Mouse (Mus musculus) limb, embryonic 11.5 days (tissue): Measurements from ENCODE around the gene Tdpoz2. TPM values are rescaled to one million over a fixed set of nuclear protein-coding genes. Genes with fewer than 3 reads are reported as not detected.
A peak's percentile ranks its signal among the peaks of the same experiment; 100 is the strongest.
"Not testable (repeated sequence)": the region's sequence is repeated elsewhere in the genome, so short reads cannot be mapped to it uniquely, and the experiment has no call there.

Source experiments
- ATAC-seq: fragments of 200-750 bp; cut with Nextera tagmentation; 2 replicates; pipeline ENCODE4 v1.8.0; 2017; ENCODE audit warnings: low read depth; ENCODE audit not compliant: insufficient number of reproducible peaks, low FRiP score, low TSS enrichment
- DNase-seq: peaks from one replicate; pipeline ENCODE4 v3.0.0-alpha.2; 2015; ENCODE audit warnings: low spot score
- H3K27ac ChIP-seq: fragments of 300-500 bp; sonication (generic); replicated peaks from 2 replicates; pipeline ENCODE4 v1.5.1; 2014; ENCODE audit warnings: low read depth, mild to moderate bottlenecking, low read length
- H3K27me3 ChIP-seq: fragments of 300-500 bp; sonication (generic); 2 replicates; pipeline ENCODE4 v1.6.1; 2014; ENCODE audit warnings: mild to moderate bottlenecking, low read length, mixed read lengths; ENCODE audit not compliant: control insufficient read depth, insufficient read depth
- H3K36me3 ChIP-seq: fragments of 300-500 bp; sonication (generic); 2 replicates; pipeline ENCODE4 v1.6.1; 2014; ENCODE audit warnings: mild to moderate bottlenecking, low read length, moderate library complexity, mixed read lengths; ENCODE audit not compliant: control insufficient read depth, insufficient read depth
- H3K4me1 ChIP-seq: fragments of 300-500 bp; sonication (generic); 2 replicates; pipeline ENCODE4 v1.6.1; 2014; ENCODE audit warnings: low read length, mixed read lengths; ENCODE audit not compliant: control insufficient read depth, insufficient read depth
- H3K4me2 ChIP-seq: fragments of 300-500 bp; sonication (generic); 2 replicates; pipeline ENCODE4 v1.6.1; 2014; ENCODE audit warnings: low read depth, mild to moderate bottlenecking, moderate library complexity; ENCODE audit not compliant: severe bottlenecking
- H3K4me3 ChIP-seq: fragments of 300-500 bp; sonication (generic); 2 replicates; pipeline ENCODE4 v1.5.1; 2014; ENCODE audit warnings: low read depth, low read length
- H3K9ac ChIP-seq: fragments of 300-500 bp; sonication (generic); 2 replicates; pipeline ENCODE4 v1.6.1; 2014; ENCODE audit warnings: mild to moderate bottlenecking, low read length
- H3K9me3 ChIP-seq: fragments of 300-500 bp; sonication (generic); 2 replicates; pipeline ENCODE4 v1.6.1; 2016; ENCODE audit warnings: low read length; ENCODE audit not compliant: control insufficient read depth
- WGBS: fragments of 180-500 bp; shearing (Covaris S2); extraction: QIAGEN DNeasy Blood & Tissue Kit; methylation state at CpG from one replicate; pipeline ENCODE4 v1.1.7; 2014; 5-methylcytosine and 5-hydroxymethylcytosine counted together
- polyA plus RNA-seq: library from polyadenylated mRNA; unstranded; fragments of >200 nt; fragmentation: Nextera tagmentation; extraction: Ambion mirVana; gene quantifications from 2 replicates; pipeline ENCODE4 v1.2.1, GENCODE M21; 2014

Tdpoz2 gene
- polyA plus RNA-seq = not detected in 2 replicates

DNA sequence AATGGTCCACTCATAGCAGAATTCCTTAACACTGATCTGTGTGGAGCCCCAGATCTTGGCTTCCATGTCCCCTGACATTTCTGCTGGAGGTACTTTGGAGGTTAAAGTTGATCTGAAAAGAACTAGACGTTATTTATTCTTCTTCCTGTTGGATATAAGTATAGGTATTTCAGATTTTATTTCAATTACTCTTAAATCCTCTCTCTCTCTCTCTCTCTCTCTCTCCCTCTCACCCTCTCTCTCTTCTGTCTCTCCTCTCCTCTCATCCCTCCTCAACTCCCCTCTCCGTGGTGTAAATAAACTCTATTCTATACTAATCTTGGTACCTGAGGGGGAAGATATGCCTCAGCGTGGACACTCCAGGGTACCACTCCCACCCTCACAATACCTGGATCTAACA, at the start of gene Tdpoz2:
Gene Tdpoz2, minus strand, starts transcription at position 101 of the 400 bp plus-strand sequence.
- Histone ChIP-seq H3K9ac (no peak within 1 kb of the TSS), H3K9me3 (no peaks in the 10 kb centered on the region), H3K36me3 (no peaks in the 10 kb centered on the region), H3K4me2 (no peak within 1 kb of the TSS), H3K4me1 (no peaks in the 10 kb centered on the region), H3K27ac (no peak within 1 kb of the TSS), H3K27me3 (no peaks in the 10 kb centered on the region), H3K4me3 (no peak within 1 kb of the TSS)
- WGBS = 87% methylated on average over 3 of the region's 3 CpGs
- no peak for ATAC-seq
- no peak for DNase-seq

DNA sequence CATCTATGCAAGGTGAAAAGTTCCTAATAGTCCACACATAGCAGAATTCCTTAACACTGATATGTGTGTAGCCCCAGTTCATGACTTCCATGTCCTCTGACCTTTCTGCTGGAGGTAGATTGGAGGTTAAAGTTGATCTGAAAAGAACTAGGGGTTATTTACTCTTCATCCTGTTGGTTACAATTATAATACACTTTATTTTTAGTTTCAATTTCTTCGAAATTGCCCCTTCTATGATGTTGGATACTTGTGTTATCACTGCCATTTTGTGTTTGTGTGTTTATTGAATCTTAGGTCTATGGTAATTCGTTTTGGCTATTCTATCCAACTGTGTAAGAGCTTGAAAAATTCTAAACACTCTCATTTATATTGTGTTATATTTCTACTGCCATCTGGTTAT, 40.5 kb upstream of the Tdpoz2 start, which contains the start of gene Gm37596:
Gene Gm37596, minus strand, starts transcription at position 101 of the 400 bp plus-strand sequence.
- H3K36me3 ChIP-seq, H3K9ac ChIP-seq, DNase-seq, H3K27ac ChIP-seq, H3K4me2 ChIP-seq, H3K4me1 ChIP-seq, H3K9me3 ChIP-seq, ATAC-seq, H3K27me3 ChIP-seq, H3K4me3 ChIP-seq: not testable (repeated sequence)
- 85% methylated on average over 1 of the region's 2 CpGs for WGBS

DNA sequence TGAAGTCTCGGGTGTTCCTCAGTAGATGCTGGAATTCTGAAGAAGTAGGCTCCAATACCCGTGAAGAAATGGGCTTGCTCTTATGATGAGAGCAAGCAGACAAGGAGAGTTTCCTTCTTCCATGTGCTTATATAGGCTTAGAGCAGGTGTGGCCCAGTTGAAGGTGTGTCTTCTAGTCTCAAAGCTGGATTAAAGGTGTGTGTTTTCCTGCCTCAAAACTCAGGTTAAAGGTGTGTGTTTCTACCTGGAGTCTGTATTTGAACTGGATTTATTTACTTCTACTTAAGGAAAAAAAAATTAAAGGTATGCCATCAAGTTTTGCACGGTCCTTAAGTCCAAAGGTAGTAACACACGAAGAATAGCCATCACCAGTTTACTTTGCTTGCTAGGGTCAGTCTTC, 23.7 kb upstream of the Tdpoz2 start, which contains the start of gene Tdpoz1:
Gene Tdpoz1, minus strand, starts transcription at position 101 of the 400 bp plus-strand sequence.
- not testable (repeated sequence) for H3K36me3 ChIP-seq, H3K4me1 ChIP-seq, H3K27me3 ChIP-seq, DNase-seq, H3K27ac ChIP-seq, H3K9ac ChIP-seq, H3K4me2 ChIP-seq, H3K9me3 ChIP-seq, H3K4me3 ChIP-seq, ATAC-seq
- WGBS = 93% methylated on average over 2 of the region's 4 CpGs

DNA sequence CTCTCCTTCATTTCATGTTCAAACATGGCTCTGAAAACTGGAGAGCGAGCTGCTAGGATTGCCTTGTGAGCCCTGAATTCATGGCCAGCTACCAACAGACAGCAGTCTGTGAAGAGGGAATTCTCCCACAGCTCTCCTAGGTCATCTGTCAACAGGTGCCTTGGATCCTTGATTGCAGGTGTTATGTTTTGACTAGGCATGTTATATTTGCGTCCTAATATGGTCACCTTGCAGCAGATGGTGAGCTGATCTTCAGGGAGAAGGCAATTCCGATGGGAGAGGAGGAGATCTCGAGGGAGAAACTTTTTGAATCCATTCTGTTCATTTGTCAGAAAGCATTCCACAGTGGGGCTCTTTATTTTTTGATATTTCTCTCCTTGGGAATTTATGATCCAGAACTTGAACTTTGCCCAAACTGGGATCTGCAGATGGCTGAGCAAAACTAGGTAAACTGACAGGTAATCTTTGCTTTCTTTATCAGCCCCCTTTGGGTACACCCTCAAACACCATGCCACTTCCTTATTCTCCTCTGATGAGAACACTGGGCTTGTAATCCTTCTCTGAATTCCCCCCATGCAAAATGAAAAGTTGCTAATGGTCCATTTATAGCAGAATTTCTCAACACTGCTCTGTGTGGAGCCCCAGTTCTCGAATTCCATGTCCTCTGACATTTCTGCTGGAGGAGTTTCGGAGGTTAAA, 18.5 kb upstream of the Tdpoz2 start:
- H3K36me3 ChIP-seq, H3K4me3 ChIP-seq, H3K9me3 ChIP-seq, H3K27ac ChIP-seq, H3K9ac ChIP-seq, H3K27me3 ChIP-seq, DNase-seq, H3K4me1 ChIP-seq, ATAC-seq, H3K4me2 ChIP-seq: not testable (repeated sequence)
- 77% methylated on average over 5 of the region's 6 CpGs for WGBS

DNA sequence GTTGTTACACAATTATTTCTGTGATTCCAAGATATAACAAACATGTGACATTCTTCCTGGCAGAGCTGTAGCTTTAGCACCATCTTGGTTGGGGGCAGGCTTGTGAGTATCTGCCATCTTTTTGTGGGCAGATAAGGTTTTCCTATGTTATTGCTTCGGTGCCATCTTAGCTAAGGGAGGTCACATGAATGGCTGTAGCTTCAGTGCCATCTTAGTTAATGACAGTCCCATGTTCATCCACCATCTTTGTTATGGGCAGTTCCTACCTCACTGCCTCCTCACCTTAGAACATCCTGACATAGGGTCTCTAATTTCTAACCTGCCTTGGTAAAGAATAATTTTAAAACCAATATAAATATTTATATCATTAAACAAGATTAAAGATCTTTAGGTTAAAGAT, 1.8 kb upstream of the Tdpoz2 start:
- no peaks in the 10 kb centered on the region for H3K9me3 ChIP-seq
- DNase-seq (no peak), ATAC-seq (no peak)
- no peak overlapping the region for H3K9ac ChIP-seq
- 86% methylated on average over 1 of the region's 1 CpGs for WGBS
- no peaks in the 10 kb centered on the region for H3K36me3 ChIP-seq
- H3K4me1 ChIP-seq = no peaks in the 10 kb centered on the region
- no peak overlapping the region for H3K4me3 ChIP-seq
- no peak overlapping the region for H3K4me2 ChIP-seq
- H3K27me3 ChIP-seq = no peaks in the 10 kb centered on the region
- no peak overlapping the region for H3K27ac ChIP-seq

DNA sequence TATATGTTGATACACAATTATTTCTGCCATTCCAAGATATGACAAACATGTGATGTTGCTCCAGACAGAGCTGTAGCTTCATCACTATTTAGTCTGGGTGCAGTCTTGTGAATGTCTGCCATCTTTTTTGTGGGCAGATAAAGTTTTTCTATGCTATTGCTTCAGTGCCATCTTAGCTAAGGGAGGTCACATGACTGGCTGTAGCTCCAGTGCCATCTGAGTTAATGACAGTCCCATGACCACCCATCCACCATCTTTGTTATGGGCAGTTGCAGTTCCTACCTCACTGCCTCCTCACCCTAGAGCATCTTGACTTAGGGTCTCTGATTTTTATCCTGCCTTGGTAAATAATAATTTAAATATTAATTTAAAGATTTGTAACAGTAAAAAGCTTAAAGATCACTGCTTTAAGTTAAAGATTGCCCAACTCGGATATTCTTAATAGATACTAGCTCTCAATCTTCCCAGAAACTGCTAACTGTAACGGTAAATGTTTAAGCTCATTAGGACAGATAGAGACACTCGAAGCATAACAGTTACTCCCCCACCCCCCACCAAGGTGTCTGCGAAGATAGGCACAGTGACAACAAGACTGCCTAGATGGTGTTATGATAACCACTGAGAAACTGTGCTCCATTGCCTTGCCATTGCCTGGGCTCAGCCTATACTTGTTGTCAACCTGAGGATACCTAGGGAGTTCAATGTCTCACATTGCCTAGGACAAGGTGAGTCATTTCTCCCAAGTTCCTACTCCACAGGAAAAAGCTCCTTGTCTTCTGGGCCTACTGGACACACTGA, 21.4 kb downstream of the Tdpoz2 start:
- H3K9me3 ChIP-seq, H3K27me3 ChIP-seq, H3K36me3 ChIP-seq, H3K9ac ChIP-seq, H3K27ac ChIP-seq, ATAC-seq, H3K4me2 ChIP-seq, H3K4me3 ChIP-seq, DNase-seq, H3K4me1 ChIP-seq: not testable (repeated sequence)
- WGBS = 94% methylated on average over 4 of the region's 4 CpGs

DNA sequence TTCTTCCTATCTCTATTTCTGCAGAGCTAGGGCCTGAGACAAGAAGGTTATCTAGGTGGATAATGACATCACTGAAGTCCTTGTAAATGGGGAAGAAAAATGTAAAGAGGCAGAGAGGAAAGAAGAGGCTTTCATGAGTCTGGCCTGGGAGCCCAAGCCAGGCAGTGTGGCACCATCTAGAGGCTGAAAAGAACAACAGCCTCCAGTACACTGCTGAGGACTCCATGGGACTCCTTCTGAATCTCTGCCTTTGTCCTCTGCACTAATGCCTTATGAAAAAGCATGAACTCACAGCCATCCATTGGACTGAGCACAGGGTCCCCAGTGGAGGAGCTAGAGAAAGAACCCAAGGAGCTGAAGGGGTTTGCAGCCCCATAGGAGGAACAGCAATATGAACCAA, 43.5 kb downstream of the Tdpoz2 start:
- H3K27me3 ChIP-seq, H3K4me2 ChIP-seq, H3K9me3 ChIP-seq, H3K27ac ChIP-seq, H3K9ac ChIP-seq, H3K4me3 ChIP-seq, H3K36me3 ChIP-seq, H3K4me1 ChIP-seq: not testable (repeated sequence)
- ATAC-seq (peak; percentile 62; the same call in 1 of the 2 replicates), DNase-seq (peak; percentile 22)

DNA sequence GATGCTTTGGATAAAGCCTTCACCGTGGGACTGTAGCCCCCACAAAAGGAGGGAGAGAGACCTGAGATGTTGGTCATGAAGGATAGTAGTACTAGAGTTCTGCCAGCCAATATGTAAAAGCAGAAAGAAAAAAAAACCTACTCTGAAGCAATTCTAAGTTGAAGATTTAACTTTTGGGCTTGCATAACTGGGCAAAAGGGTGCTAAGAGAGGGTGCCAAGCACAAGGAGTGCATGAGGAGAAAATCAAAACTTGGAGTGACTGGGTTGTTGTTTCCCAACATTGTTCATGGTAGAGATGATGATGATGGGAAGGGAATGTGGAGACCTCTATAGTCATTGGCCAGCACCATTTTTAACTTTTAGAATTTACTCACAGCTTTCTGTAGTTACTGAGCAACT, 50.6 kb downstream of the Tdpoz2 start:
- H3K27ac ChIP-seq = no peak overlapping the region
- ATAC-seq (no peak), DNase-seq (no peak)
- no peaks in the 10 kb centered on the region for H3K4me1 ChIP-seq
- no peak overlapping the region for H3K4me2 ChIP-seq
- H3K9me3 ChIP-seq = no peaks in the 10 kb centered on the region
- H3K36me3 ChIP-seq = no peaks in the 10 kb centered on the region
- 88% methylated on average over 1 of the region's 1 CpGs for WGBS
- H3K27me3 ChIP-seq = no peaks in the 10 kb centered on the region
- no peak overlapping the region for H3K4me3 ChIP-seq
- no peak overlapping the region for H3K9ac ChIP-seq
